Mouse (Mus musculus) brown adipose tissue, adult 24 weeks (tissue): ENCODE results near the gene Tcf15. TPM values are rescaled to one million over a fixed set of nuclear protein-coding genes. Genes with fewer than 3 reads are reported as not detected.
A peak's percentile ranks its signal among the peaks of the same experiment; 100 is the strongest.

Source experiments
- H3K27ac ChIP-seq: fragments of 200-500 bp; replicated peaks from 2 replicates; pipeline ENCODE4 v1.5.1; 2012; ENCODE audit warnings: low read depth, mild to moderate bottlenecking, low read length
- H3K4me1 ChIP-seq: fragments of 200-500 bp; 2 replicates; pipeline ENCODE4 v1.6.1; 2012; ENCODE audit warnings: low read length, mixed read lengths; ENCODE audit not compliant: control insufficient read depth, insufficient read depth, insufficient read length
- H3K4me3 ChIP-seq: fragments of 200-500 bp; 2 replicates; pipeline ENCODE4 v1.5.1; 2012; ENCODE audit warnings: low read depth, mild to moderate bottlenecking, low read length, moderate library complexity; ENCODE audit not compliant: insufficient read depth
- polyA plus RNA-seq: library from polyadenylated mRNA; stranded (reverse); fragments of >200 nt; gene quantifications from 2 replicates; pipeline ENCODE4 v1.2.4, GENCODE M21; 2012; ENCODE audit not compliant: missing spikeins, insufficient read depth, insufficient read length

Gene Tcf15
- polyA plus RNA-seq, 1 experiment: 12.1 TPM

DNA sequence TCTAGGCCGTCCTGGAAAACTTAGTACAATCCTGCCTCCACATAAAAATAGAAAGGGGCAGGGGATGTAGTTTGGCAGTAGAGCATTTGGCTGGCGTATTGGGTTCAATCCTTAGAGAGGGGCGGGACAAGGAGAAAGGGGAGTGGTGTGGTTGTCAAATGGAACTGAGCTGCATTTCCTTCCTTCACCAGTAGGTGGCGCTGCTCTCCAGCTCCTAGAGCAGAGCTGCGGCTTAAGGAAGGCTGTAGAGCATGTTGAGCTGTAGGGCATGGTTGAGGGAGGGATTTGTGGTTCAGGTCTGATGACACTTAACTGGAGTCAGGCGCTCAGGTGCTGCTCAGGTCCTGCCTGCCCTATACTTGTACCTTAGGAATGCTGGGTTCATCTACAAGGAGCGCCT, 31.4 kb upstream of the Tcf15 start:
- H3K4me3 ChIP-seq: no peak overlapping the region
- peaks cover 2% of the 10 kb centered on the region; the same call in 1 of the 2 replicates for H3K4me1 ChIP-seq
- H3K27ac ChIP-seq: no peak overlapping the region

- no peak overlapping the region for H3K27ac ChIP-seq
- peaks cover 2% of the 10 kb centered on the region; the same call in 1 of the 2 replicates for H3K4me1 ChIP-seq
- no peak overlapping the region for H3K4me3 ChIP-seq
These were observed 30.9 kb upstream of the Tcf15 start for GRCm38 (mm10) chr2:152112490-152112889.

DNA sequence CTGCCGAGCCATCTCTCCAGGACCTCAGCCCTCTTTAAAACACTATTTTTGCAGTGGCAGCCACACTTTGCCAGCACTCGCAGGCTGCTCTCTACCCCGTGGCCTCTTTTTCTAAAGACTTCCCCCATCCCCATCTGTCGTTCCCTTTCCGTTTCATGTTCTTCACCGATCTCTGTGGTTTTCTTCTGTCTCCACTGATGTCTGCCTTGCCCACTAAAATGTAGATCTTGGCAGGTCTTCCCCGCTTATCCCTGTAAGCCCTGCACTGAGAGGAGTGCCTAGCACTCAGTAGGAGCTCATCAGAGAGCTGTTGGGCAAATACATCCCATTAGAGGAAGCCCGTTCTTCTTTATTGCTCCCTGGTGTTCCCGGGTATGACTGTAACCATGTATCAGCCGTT, 30.4 kb upstream of the Tcf15 start:
- no peak overlapping the region for H3K27ac ChIP-seq
- peaks cover 2% of the 10 kb centered on the region; the same call in 1 of the 2 replicates for H3K4me1 ChIP-seq
- no peak overlapping the region for H3K4me3 ChIP-seq

GRCm38 (mm10) chr2:152114057-152114975, 29.0 kb upstream of the Tcf15 start:
- Histone ChIP-seq H3K27ac (no peak overlapping the region), H3K4me1 (peaks cover 2% of the 10 kb centered on the region; the same call in 1 of the 2 replicates), H3K4me3 (peak overlapping the region; percentile 9; the same call in 1 of the 2 replicates)

GRCm38 (mm10) chr2:152117694-152118093, 25.7 kb upstream of the Tcf15 start:
- Histone ChIP-seq H3K27ac (no peak overlapping the region), H3K4me3 (no peak overlapping the region), H3K4me1 (peaks cover 2% of the 10 kb centered on the region; the same call in 1 of the 2 replicates)

DNA sequence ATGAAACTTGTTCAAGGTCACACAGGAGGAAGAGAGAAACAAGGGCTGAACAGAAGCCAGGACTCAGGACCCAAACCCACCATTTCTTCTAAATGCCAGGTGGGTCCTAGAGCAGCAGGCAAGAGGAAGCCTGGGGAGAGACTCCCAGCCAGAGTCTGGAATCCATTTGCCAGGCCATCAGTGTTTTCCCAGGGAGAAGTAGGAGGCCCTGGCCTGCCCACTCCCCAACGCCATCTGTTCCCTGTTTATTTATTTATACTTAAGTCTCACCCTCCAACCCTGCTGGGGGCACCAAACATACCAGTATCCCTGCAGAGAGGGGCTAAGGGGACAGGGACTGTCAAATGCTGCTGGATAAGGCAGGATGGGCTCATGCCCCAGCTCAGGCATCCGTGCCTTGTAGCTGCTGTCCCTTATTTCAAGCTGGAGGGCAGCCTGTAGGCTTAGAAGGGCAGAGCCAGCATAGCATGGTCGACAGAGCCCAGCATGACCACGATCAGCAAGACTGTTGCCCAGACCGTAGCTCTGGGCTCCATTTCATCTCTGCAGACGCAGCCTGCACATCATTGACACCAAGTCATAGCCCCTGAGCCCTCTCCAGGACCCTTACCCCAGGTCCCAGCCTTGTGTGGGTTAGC, 24.0 kb upstream of the Tcf15 start:
- Histone ChIP-seq H3K4me3 (no peak overlapping the region), H3K27ac (no peak overlapping the region), H3K4me1 (peaks cover 2% of the 10 kb centered on the region; the same call in 1 of the 2 replicates)

GRCm38 (mm10) chr2:152122896-152123295, 20.5 kb upstream of the Tcf15 start:
- no peaks in the 10 kb centered on the region for H3K4me1 ChIP-seq
- H3K27ac ChIP-seq: no peak overlapping the region
- no peak overlapping the region for H3K4me3 ChIP-seq

- no peak overlapping the region for H3K27ac ChIP-seq
- H3K4me1 ChIP-seq: peaks cover 2% of the 10 kb centered on the region; the same call in 1 of the 2 replicates
- H3K4me3 ChIP-seq: no peak overlapping the region
These were observed 14.8 kb upstream of the Tcf15 start for GRCm38 (mm10) chr2:152128597-152128996.

GRCm38 (mm10) chr2:152129778-152130177, 13.6 kb upstream of the Tcf15 start:
- Histone ChIP-seq H3K27ac (no peak overlapping the region), H3K4me3 (no peak overlapping the region), H3K4me1 (peaks cover 2% of the 10 kb centered on the region; the same call in 1 of the 2 replicates)

GRCm38 (mm10) chr2:152132016-152132415, 11.3 kb upstream of the Tcf15 start:
- Histone ChIP-seq H3K4me3 (no peak overlapping the region), H3K27ac (no peak overlapping the region), H3K4me1 (peaks cover 2% of the 10 kb centered on the region; the same call in 1 of the 2 replicates)

- H3K4me3 ChIP-seq: no peak overlapping the region
- peaks cover 2% of the 10 kb centered on the region; the same call in 1 of the 2 replicates for H3K4me1 ChIP-seq
- H3K27ac ChIP-seq: no peak overlapping the region
These were observed 10.7 kb upstream of the Tcf15 start for GRCm38 (mm10) chr2:152132691-152133090.

- no peaks in the 10 kb centered on the region; the same call in 1 of the 2 replicates for H3K4me1 ChIP-seq
These were observed 4.0 kb upstream of the Tcf15 start for GRCm38 (mm10) chr2:152139191-152139987.

DNA sequence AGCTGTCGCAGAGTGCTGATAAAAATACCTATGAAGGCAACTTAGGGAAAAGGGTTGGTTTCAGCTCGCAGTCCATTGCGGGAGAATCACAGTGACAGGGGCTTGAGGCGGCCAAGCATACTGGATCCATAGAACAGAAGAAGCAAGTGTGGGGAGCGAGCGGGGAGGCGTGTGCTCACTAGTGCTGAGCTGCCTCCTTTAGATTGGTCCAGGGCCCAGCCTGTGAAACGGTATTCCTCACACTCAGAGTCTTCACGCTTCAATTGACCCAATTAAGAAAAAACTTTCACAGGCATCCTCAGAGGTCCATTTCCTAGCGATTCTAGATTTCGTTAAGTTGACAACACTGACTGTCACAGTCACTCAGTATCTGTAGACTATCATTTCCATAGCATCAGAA, 2.4 kb upstream of the Tcf15 start:
- Histone ChIP-seq H3K4me3 (no peak overlapping the region), H3K27ac (no peak overlapping the region), H3K4me1 (no peaks in the 10 kb centered on the region; the same call in 1 of the 2 replicates)

More at GRCm38 (mm10) chr2:152139191-152139987, 4.0 kb upstream of the Tcf15 start:
- Histone ChIP-seq H3K4me3 (no peak overlapping the region), H3K27ac (no peak overlapping the region)

DNA sequence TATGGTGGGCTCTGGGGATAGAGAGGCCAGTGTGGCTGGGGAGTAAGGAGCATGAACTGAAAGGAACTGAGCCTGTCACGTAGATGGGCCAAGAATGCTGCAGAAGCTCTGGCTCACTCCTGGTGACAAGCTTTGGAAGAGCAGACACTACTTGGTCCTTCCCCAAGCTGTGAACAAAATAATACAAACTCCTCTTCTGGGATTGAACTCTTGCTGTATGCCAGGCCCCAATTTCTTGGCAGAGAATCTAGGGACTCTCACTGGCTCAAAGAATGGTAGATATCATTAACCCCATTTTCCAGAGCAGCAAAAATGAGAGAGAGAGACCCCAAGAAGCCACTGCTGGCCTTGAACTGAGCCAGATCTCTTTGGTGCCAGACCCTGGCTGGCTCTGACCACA, 1.9 kb upstream of the Tcf15 start:
- Histone ChIP-seq H3K27ac (peak overlapping the region; percentile 58), H3K4me1 (no peaks in the 10 kb centered on the region; the same call in 1 of the 2 replicates), H3K4me3 (peak overlapping the region; percentile 71)

GRCm38 (mm10) chr2:152142046-152142445, 1.3 kb upstream of the Tcf15 start:
- H3K27ac ChIP-seq: peak overlapping the region; percentile 75
- H3K4me1 ChIP-seq: no peaks in the 10 kb centered on the region; the same call in 1 of the 2 replicates
- peak overlapping the region; percentile 71 for H3K4me3 ChIP-seq
